Mouse (Mus musculus) neural tube, embryonic 14.5 days (tissue): Measurements from ENCODE around the gene Rpf1. TPM values are rescaled to one million over a fixed set of nuclear protein-coding genes. Genes with fewer than 3 reads are reported as not detected.

Source experiments
- ATAC-seq: fragments of 200-750 bp; cut with Nextera tagmentation; 2 replicates; pipeline ENCODE4 v1.8.0; 2017; ENCODE audit warnings: low read depth, mild to moderate bottlenecking, moderate TSS enrichment, moderate library complexity
- H3K27ac ChIP-seq: fragments of 300-500 bp; sonication (generic); 2 replicates; pipeline ENCODE4 v1.5.1; 2014; ENCODE audit warnings: low read depth, mild to moderate bottlenecking, control low read depth, low read length, moderate library complexity, mixed read lengths
- H3K27me3 ChIP-seq: fragments of 300-500 bp; sonication (generic); 2 replicates; pipeline ENCODE4 v1.6.1; 2014; ENCODE audit warnings: low read length; ENCODE audit not compliant: control insufficient read depth, insufficient read depth
- H3K36me3 ChIP-seq: fragments of 300-500 bp; sonication (generic); 2 replicates; pipeline ENCODE4 v1.6.1; 2014; ENCODE audit warnings: low read length, mixed read lengths; ENCODE audit not compliant: control insufficient read depth, insufficient read depth
- H3K4me1 ChIP-seq: fragments of 300-500 bp; sonication (generic); 2 replicates; pipeline ENCODE4 v1.6.1; 2014; ENCODE audit warnings: low read length; ENCODE audit not compliant: control insufficient read depth, insufficient read depth
- H3K4me2 ChIP-seq: fragments of 300-500 bp; sonication (generic); 2 replicates; pipeline ENCODE4 v1.6.1; 2014; ENCODE audit warnings: mild to moderate bottlenecking, low read depth, low read length, control low read depth
- H3K4me3 ChIP-seq: fragments of 300-500 bp; sonication (generic); 2 replicates; pipeline ENCODE4 v1.5.1; 2014; ENCODE audit warnings: low read depth, low read length, control low read depth, mixed read lengths
- H3K9ac ChIP-seq: fragments of 300-500 bp; sonication (generic); replicated peaks from 2 replicates; pipeline ENCODE4 v1.6.1; 2014; ENCODE audit warnings: low read depth, mild to moderate bottlenecking, control low read depth, low read length, mixed read lengths
- H3K9me3 ChIP-seq: fragments of 300-500 bp; sonication (generic); 2 replicates; pipeline ENCODE4 v1.6.1; 2016; ENCODE audit warnings: low read length; ENCODE audit not compliant: control insufficient read depth
- WGBS: fragments of 180-500 bp; shearing (Covaris S2); extraction: QIAGEN DNeasy Blood & Tissue Kit; methylation state at CpG from one replicate; pipeline ENCODE4 v1.1.7; 2014; 5-methylcytosine and 5-hydroxymethylcytosine counted together
- polyA plus RNA-seq: library from polyadenylated mRNA; unstranded; fragments of >200 nt; fragmentation: Nextera tagmentation; extraction: Ambion mirVana; gene quantifications from 2 replicates; pipeline ENCODE4 v1.2.1, GENCODE M21; 2014

Gene Rpf1
- polyA plus RNA-seq, 1 experiment from 2014 or later, result 40.0 TPM

- peak overlapping the region; percentile 86 for H3K9ac ChIP-seq
- no peaks in the 10 kb centered on the region for H3K9me3 ChIP-seq
- H3K36me3 ChIP-seq, result 0 out of 2 replicates have a peak, but pooled peaks cover 7% of the 10 kb centered on the region
- 43% methylated on average over 5 of the region's 5 CpGs for WGBS
- H3K27ac ChIP-seq, result peak overlapping the region; percentile 97
- H3K27me3 ChIP-seq, result no peaks in the 10 kb centered on the region
- no peaks in the 10 kb centered on the region for H3K4me1 ChIP-seq
- peak overlapping the region; percentile 45 for H3K4me2 ChIP-seq
- peak overlapping the region; percentile 78 for H3K4me3 ChIP-seq
- peak; percentile 25 for ATAC-seq
Observed at GRCm38 (mm10) chr3:146520226-146520797, 917 bp downstream of the Rpf1 start.

DNA sequence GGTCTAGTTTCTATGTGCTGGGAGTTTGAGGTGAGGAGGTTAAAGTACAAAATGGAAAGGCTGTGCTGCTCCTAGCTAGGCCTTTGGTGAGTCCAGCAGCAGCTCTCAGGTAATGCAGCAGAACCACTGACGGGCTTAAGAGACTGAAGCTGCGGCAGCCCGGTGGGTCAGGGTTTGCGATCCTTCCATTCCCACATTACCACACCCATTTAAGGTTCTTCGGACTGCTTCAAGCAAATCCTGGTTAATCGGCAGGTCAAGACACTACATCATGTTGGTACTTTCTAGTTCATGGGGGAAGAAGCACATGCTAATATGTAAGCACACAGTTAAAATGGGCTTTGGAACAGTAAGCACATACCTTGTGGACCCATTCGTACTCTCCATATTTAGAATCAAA lies 14.5 kb downstream of the Rpf1 start:
- no peak overlapping the region for H3K4me3 ChIP-seq
- H3K4me2 ChIP-seq, result no peak overlapping the region
- WGBS, result 96% methylated on average over 7 of the region's 7 CpGs
- no peak overlapping the region for H3K27ac ChIP-seq
- no peak for ATAC-seq
- H3K27me3 ChIP-seq, result no peaks in the 10 kb centered on the region
- H3K9ac ChIP-seq, result no peak overlapping the region
- H3K4me1 ChIP-seq, result peaks cover 3% of the 10 kb centered on the region; the same call in 1 of the 2 replicates
- H3K36me3 ChIP-seq, result peaks cover 18% of the 10 kb centered on the region
- H3K9me3 ChIP-seq, result no peaks in the 10 kb centered on the region

DNA sequence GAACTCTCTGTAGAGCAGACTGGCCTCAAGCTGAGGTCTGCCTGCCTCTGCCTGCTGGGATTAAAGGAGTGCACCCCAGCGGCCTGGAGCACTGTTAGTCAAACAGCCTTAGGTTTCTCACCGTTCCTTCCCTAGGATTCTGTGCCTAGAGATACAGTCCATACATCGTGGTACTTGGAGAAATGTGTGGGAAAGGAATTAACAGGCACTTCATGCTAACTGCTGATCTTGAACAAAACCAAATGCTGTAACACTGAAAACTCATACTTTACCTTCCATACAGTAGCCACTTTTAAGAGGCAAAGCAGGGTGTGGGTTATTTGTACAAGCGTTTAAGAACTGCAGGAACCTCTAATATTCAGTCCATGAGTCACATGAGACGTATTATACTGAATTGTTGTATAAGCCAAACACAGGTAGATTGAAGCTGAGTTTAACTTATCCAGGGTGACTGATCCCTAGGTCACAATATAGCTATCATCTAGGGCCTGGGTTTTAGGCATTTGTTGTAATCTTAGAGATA lies 19.6 kb downstream of the Rpf1 start:
- Histone ChIP-seq H3K9me3 (no peaks in the 10 kb centered on the region), H3K27ac (no peak overlapping the region), H3K4me2 (peak overlapping the region; percentile 41), H3K36me3 (peaks cover 8% of the 10 kb centered on the region), H3K27me3 (no peaks in the 10 kb centered on the region), H3K4me1 (peaks cover 10% of the 10 kb centered on the region; the same call in 1 of the 2 replicates), H3K4me3 (peak overlapping the region; percentile 58; the same call in 1 of the 2 replicates), H3K9ac (no peak overlapping the region)
- WGBS, result 60% methylated on average over 5 of the region's 5 CpGs
- no peak for ATAC-seq

DNA sequence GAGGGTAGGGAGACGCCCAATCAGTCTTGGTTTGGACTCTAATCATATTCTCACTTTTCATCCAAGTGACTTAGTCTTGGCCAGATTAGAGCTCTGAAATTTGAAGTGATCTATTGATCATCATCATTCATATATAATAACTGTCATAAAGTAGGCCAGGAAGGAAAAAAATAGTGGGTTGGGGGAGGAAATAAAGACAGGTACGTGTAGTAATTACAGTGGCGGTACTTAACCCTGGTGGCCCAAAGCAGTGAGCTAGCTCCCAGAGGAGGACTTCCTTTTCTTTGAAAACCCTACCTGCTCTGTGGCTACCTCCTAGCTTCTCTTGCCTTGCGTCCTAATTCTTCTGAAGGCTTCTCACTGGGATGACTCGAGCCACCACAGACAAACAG lies 20.4 kb downstream of the Rpf1 start:
- Histone ChIP-seq H3K36me3 (peaks cover 6% of the 10 kb centered on the region), H3K4me1 (peaks cover 10% of the 10 kb centered on the region; the same call in 1 of the 2 replicates), H3K27ac (no peak overlapping the region), H3K9ac (peak overlapping the region; percentile 54; the same call in 1 of the 2 replicates), H3K4me3 (peak overlapping the region; percentile 58), H3K9me3 (no peaks in the 10 kb centered on the region), H3K27me3 (no peaks in the 10 kb centered on the region), H3K4me2 (peak overlapping the region; percentile 41)
- no peak for ATAC-seq
- WGBS, result 12% methylated on average over 5 of the region's 5 CpGs

DNA sequence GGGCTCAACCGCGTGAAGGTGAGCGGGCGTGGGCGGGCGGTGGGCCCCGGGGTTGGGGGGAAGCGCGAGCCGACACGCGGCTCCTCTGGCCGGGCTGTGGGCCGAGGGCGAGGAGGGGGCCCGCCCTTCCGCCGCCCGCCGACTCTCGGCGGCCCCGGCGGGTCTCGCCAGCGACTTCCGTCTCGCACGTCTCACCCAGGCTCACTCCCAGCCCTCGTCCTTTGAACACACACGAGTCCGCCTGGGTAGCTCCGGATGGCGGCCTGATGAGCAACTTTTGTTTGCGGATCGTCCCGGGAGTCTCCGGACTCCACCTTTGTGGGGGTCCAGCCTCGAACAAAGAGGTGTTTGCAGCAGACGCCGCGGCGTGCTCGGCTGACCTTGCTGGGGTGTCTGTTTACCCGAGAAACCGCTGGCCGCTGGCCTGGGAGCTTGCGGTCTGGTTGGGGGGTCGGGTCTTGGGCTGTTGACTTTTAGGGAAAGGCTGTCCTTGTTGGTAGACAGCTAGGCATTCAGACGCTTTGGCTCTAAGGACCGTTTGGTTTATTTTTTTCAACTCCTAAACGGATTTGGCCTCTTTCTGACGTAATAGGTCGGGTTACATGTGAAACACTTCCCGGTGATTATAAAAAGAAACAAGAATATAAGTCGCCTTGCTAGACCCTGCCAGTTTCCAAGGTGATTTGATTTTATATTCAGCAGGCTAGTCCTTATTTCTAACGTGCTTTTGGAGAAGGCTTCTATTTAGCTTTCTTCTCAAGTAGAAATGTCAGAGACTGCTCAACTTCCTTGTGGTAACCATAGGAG lies 21.0 kb downstream of the Rpf1 start:
- under 1% methylated on average over 55 of the region's 57 CpGs for WGBS
- Histone ChIP-seq H3K27ac (peak overlapping the region; percentile 61; the same call in 1 of the 2 replicates), H3K4me2 (peak overlapping the region; percentile 41), H3K36me3 (no peaks in the 10 kb centered on the region; the same call in none of the 2 replicates), H3K9ac (peak overlapping the region; percentile 54), H3K4me3 (peak overlapping the region; percentile 58), H3K4me1 (peaks cover 10% of the 10 kb centered on the region; the same call in 1 of the 2 replicates), H3K9me3 (no peaks in the 10 kb centered on the region), H3K27me3 (no peaks in the 10 kb centered on the region)
- ATAC-seq, result peak; percentile 84

DNA sequence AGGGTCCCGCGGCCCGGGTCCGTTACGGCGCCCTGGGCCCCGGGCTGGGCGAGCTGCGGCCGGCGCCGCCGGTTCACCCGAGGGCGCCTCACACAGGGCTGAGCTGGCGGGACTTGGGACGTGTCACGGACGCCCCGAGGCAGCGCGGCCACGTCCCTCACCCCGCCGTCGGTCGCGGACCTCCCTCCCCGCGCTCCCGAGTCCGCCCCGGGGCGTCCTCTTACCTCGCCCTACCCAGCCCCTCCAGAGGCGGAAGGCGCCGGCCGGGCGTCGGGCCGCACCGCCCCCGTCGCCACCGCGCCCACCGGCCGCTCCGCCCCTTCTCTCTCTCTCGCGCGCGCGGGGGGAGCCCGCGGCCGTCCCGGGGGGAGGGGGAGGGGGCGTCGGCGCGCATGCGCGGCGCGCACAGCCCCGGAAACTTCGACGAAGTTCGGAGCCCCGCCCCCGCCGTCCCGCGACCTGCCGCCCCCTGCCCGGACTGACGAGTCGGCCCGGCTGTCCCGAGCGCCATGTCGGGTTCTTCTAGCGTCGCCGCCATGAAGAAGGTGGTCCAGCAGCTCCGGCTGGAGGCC lies 21.7 kb downstream of the Rpf1 start, which contains the start of the genes Spata1 and Gng5:
TSS of gene Spata1 (minus strand) at position 323 of the 572 bp plus-strand sequence.
TSS of gene Gng5 (plus strand) at position 377 of the 572 bp plus-strand sequence.
- Histone ChIP-seq H3K27ac (peak within 1 kb of the TSS; percentile 61; the same call in 1 of the 2 replicates), H3K4me3 (peak within 1 kb of the TSS; percentile 58), H3K9me3 (no peaks in the 10 kb centered on the region), H3K4me2 (peak within 1 kb of the TSS; percentile 41), H3K27me3 (no peaks in the 10 kb centered on the region), H3K9ac (peak within 1 kb of the TSS; percentile 54), H3K4me1 (peaks cover 10% of the 10 kb centered on the region; the same call in 1 of the 2 replicates), H3K36me3 (no peaks in the 10 kb centered on the region; the same call in none of the 2 replicates)
- under 1% methylated on average over 48 of the region's 88 CpGs for WGBS
- peak; percentile 90 for ATAC-seq

DNA sequence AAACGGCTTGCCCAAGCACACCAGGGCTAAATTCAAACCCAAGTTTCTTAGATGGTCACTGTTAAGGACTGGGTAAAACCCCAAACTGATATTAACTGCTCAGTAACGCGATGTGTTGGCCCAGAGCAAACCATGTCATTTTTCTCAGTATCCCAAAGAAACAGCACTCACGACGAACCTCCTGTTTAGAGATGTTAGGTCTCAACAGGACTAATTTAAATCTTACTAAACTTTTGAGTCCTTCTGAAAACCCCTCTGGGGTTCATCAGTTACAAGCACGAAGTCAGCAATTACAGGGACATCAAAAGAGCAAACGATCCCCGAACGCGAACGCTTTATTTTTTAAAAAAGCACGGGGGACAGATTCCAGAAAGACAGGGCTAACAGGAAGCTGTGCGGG lies 22.2 kb downstream of the Rpf1 start:
- Histone ChIP-seq H3K36me3 (no peaks in the 10 kb centered on the region; the same call in none of the 2 replicates), H3K4me3 (peak overlapping the region; percentile 58), H3K4me2 (peak overlapping the region; percentile 41), H3K4me1 (peaks cover 10% of the 10 kb centered on the region; the same call in 1 of the 2 replicates), H3K27me3 (no peaks in the 10 kb centered on the region), H3K27ac (peak overlapping the region; percentile 44; the same call in 1 of the 2 replicates), H3K9me3 (no peaks in the 10 kb centered on the region), H3K9ac (peak overlapping the region; percentile 54)
- ATAC-seq, result 0 out of 2 replicates have a peak, but pooled peaks have one; percentile 0
- 6% methylated on average over 13 of the region's 13 CpGs for WGBS

DNA sequence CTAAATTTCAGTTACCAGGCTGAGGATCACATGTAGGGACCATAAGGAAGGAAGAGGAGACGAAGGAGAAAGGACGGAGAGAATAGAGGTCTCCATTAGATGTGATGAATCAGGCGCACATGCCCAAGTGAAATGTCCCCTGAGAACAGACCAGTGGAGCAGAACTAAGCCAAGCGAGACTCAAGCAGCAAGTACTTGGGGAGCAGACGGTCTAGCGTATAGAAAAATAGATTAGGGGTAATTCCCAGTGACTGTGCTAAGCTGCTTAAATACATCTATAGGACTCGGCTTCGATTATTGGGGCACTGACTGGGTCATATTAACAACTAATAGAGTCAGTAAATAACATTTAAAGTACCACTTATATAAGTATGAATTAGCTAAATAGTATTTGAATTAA lies 26.3 kb downstream of the Rpf1 start:
- 64% methylated on average over 8 of the region's 8 CpGs for WGBS
- Histone ChIP-seq H3K36me3 (no peaks in the 10 kb centered on the region), H3K27ac (no peak overlapping the region), H3K4me1 (no peaks in the 10 kb centered on the region), H3K9ac (no peak overlapping the region), H3K4me2 (no peak overlapping the region), H3K4me3 (no peak overlapping the region), H3K9me3 (no peaks in the 10 kb centered on the region), H3K27me3 (no peaks in the 10 kb centered on the region)
- no peak for ATAC-seq
